Mouse (Mus musculus) heart, postnatal 14 days (tissue): ENCODE data around the gene Dync2li1. TPM values are rescaled to one million over a fixed set of nuclear protein-coding genes. Genes with fewer than 3 reads are reported as not detected.

ENCODE experiments used
- DNase-seq, 2 experiments: peaks; one replicate each; pipeline ENCODE4 v3.0.0; 2021 to 2022
- intact Hi-C: fragments of 180-260 bp; cut with DNase I; formaldehyde crosslinking; loops from one replicate; pipeline ENCODE4 v1.15.1; 2025
- total RNA-seq, 2 experiments: library from RNA; stranded (reverse); gene quantifications; 2 replicates each; pipeline ENCODE4 v1.2.3; 2021

Gene Dync2li1
- total RNA-seq, 2 experiments from 2014 or later: 2.8 to 4.7 TPM

- DNase-seq: no peak
- intact Hi-C loops: no loop called here
Observed at GRCm38 (mm10) chr17:84607617-84608016, 18.7 kb upstream of the Dync2li1 start.

GRCm38 (mm10) chr17:84608606-84609005 is 17.7 kb upstream of the Dync2li1 start:
- no peak for DNase-seq
- intact Hi-C loops: no loop called here

- DNase-seq: peak in 1 of 2 experiments; percentile 43
- intact Hi-C loops: no loop called here
Observed at GRCm38 (mm10) chr17:84611500-84611899, 14.8 kb upstream of the Dync2li1 start.

GRCm38 (mm10) chr17:84611971-84612370 is 14.3 kb upstream of the Dync2li1 start:
- no peak for DNase-seq

GRCm38 (mm10) chr17:84615811-84616210 is 10.5 kb upstream of the Dync2li1 start:
- DNase-seq: no peak
- intact Hi-C loops: no loop called here

More at GRCm38 (mm10) chr17:84611971-84612370, 14.3 kb upstream of the Dync2li1 start:
- intact Hi-C loops: no loop called here

GRCm38 (mm10) chr17:84616526-84617074 is 9.7 kb upstream of the Dync2li1 start:
- intact Hi-C loops: no loop called here
- DNase-seq: no peak

- no peak for DNase-seq
- intact Hi-C loops: no loop called here
Observed at GRCm38 (mm10) chr17:84617953-84618352, 8.3 kb upstream of the Dync2li1 start.

- no peak for DNase-seq
- intact Hi-C loops: no loop called here
Observed at GRCm38 (mm10) chr17:84619112-84619511, 7.2 kb upstream of the Dync2li1 start.

- intact Hi-C loops: loop anchor here (10.0 kb wide), 1 partner anchor 755 kb away; no protein-coding TSS in a partner anchor
- DNase-seq: no peak
Observed at GRCm38 (mm10) chr17:84620076-84620475, 6.2 kb upstream of the Dync2li1 start.

GRCm38 (mm10) chr17:84620610-84621009 is 5.7 kb upstream of the Dync2li1 start:
- DNase-seq: no peak
- intact Hi-C loops: loop anchor here (10.0 kb wide), 1 partner anchor 756 kb away; no protein-coding TSS in a partner anchor

GRCm38 (mm10) chr17:84621209-84621608 is 5.1 kb upstream of the Dync2li1 start:
- intact Hi-C loops: loop anchor here (10.0 kb wide), 1 partner anchor 756 kb away; no protein-coding TSS in a partner anchor
- no peak for DNase-seq

- intact Hi-C loops: loop anchor here (10.0 kb wide), 1 partner anchor 757 kb away; no protein-coding TSS in a partner anchor
- no peak for DNase-seq
Observed at GRCm38 (mm10) chr17:84622028-84622427, 4.3 kb upstream of the Dync2li1 start.

- intact Hi-C loops: loop anchor here (10.0 kb wide), 1 partner anchor 758 kb away; no protein-coding TSS in a partner anchor
Observed at GRCm38 (mm10) chr17:84622873-84623272, 3.4 kb upstream of the Dync2li1 start.

GRCm38 (mm10) chr17:84626857-84627305 is 585 bp downstream of the Dync2li1 start:
- no peak for DNase-seq
- intact Hi-C loops: loop anchor here (10.0 kb wide), 1 partner anchor 762 kb away; no protein-coding TSS in a partner anchor

More at GRCm38 (mm10) chr17:84622873-84623272, 3.4 kb upstream of the Dync2li1 start:
- DNase-seq: no peak

- intact Hi-C loops: loop anchor here (10.0 kb wide), 1 partner anchor 763 kb away; no protein-coding TSS in a partner anchor
Observed at GRCm38 (mm10) chr17:84627721-84628120, 1.4 kb downstream of the Dync2li1 start.

GRCm38 (mm10) chr17:84628611-84629010 is 2.3 kb downstream of the Dync2li1 start:
- no peak for DNase-seq
- intact Hi-C loops: loop anchor here (10.0 kb wide), 1 partner anchor 764 kb away; no protein-coding TSS in a partner anchor

More at GRCm38 (mm10) chr17:84627721-84628120, 1.4 kb downstream of the Dync2li1 start:
- no peak for DNase-seq

- intact Hi-C loops: no loop called here
- no peak for DNase-seq
Observed at GRCm38 (mm10) chr17:84631836-84632235, 5.5 kb downstream of the Dync2li1 start.

GRCm38 (mm10) chr17:84633443-84633842 is 7.1 kb downstream of the Dync2li1 start:
- intact Hi-C loops: no loop called here

GRCm38 (mm10) chr17:84636328-84636727 is 10.0 kb downstream of the Dync2li1 start:
- DNase-seq: peak in 1 of 2 experiments; percentile 23
- intact Hi-C loops: no loop called here

More at GRCm38 (mm10) chr17:84633443-84633842, 7.1 kb downstream of the Dync2li1 start:
- no peak for DNase-seq

GRCm38 (mm10) chr17:84637971-84638370 is 11.7 kb downstream of the Dync2li1 start:
- DNase-seq: no peak
- intact Hi-C loops: no loop called here

GRCm38 (mm10) chr17:84639796-84640378 is 13.6 kb downstream of the Dync2li1 start:
- DNase-seq: no peak
- intact Hi-C loops: no loop called here
